Mouse (Mus musculus) kidney, adult 2 months (tissue): ENCODE results near the gene Mylk.

ENCODE experiments used
- CTCF ChIP-seq: fragments of 200-500 bp; conservative IDR thresholded peaks from 2 replicates; pipeline ENCODE4 v1.5.1; 2011; ENCODE audit warnings: low read depth, mild to moderate bottlenecking, control low read depth, low read length, moderate library complexity, mixed read lengths; ENCODE audit not compliant: insufficient read depth, insufficient read length
- POLR2A ChIP-seq: fragments of 200-500 bp; IDR thresholded peaks from one replicate; pipeline ENCODE4 v1.6.1; 2011; ENCODE audit warnings: low read depth, low read length, control low read depth

DNA sequence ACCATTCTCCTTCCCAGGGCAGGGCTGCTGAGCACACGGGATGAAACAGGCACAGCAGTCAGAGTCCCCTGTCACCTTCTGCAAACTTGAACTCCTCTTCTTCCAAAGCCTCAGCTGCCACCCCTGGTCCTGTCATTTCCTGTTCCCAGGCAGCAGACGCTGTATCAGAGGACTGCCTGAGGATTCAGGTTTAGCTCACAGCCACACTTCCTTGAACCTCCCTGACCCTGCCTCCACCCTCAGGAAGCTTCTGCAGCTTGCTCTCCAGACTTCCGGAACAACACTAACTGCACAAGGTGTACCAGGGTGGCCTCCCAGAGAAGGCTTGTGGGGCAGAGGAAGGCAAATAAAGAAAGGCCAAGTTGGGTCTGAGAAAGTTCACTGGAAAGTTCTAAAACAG is 102.6 kb downstream of the Mylk start:
- no peak for TF ChIP-seq CTCF
- no peak for TF ChIP-seq POLR2A
